Mouse (Mus musculus): ENCODE results near the gene Gm42742. TPM values are rescaled to one million over a fixed set of nuclear protein-coding genes. Genes with fewer than 3 reads are reported as not detected.
A peak's percentile ranks its signal among the peaks of the same experiment; 100 is the strongest.

Gene Gm42742
- total and polyA plus RNA-seq, 3 experiments: 13.8 to 27.2 TPM; not detected in 1

DNA sequence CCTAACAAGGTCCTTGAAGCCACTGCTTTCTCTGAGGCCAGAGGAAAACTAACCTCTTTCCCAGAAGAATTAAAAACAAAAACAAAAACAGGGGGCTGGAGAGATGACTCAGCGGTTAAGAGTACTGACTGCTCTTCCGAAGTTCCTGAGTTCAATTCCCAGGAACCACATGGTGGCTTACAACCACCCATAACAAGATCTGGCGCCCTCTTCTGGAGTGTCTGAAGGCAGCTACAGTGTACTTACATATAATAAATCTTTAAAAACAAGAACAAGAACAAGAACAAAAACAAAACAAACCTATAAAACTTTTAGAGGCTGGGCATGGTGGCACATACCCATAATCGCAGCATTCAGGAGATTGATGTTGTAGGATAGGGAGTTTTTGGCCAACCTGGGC lies 24.4 kb downstream of the Gm42742 start:
- Histone ChIP-seq H3K79me2 (ENCODE audit: control insufficient read depth, insufficient read depth, low read length, poor library complexity) (no peaks in the 10 kb centered on the region), H3K27ac (ENCODE audit: control insufficient read depth, low read depth, low read length) (no peak overlapping the region), H3K9ac (ENCODE audit: control insufficient read depth, low read depth, low read length, poor library complexity, severe bottlenecking) (no peak overlapping the region), H3K36me3 (ENCODE audit: control insufficient read depth in 1 of 2, insufficient read depth in 2 of 2, low read length in 2 of 2) (no peaks in the 10 kb centered on the region; a peak in 2 of 4 replicates), H3K4me3 (ENCODE audit: control insufficient read depth in 1 of 2, insufficient read depth in 1 of 2, low read depth in 2 of 2, low read length in 2 of 2) (no peak overlapping the region), H3K27me3 (ENCODE audit: control insufficient read depth in 1 of 2, insufficient read depth in 2 of 2, low read length in 2 of 2) (no peaks in the 10 kb centered on the region), H3K9me3 (replicated peaks; ENCODE audit: insufficient read depth, low read length) (no peaks in the 10 kb centered on the region), H3K4me1 (ENCODE audit: control insufficient read depth in 1 of 2, insufficient read depth in 2 of 2, low read length in 2 of 2) (no peaks in the 10 kb centered on the region)
- no peak for TF ChIP-seq GATA1 (IDR thresholded peaks at IDR 0.05; ENCODE audit: low read depth, low read length)
- no peak for TF ChIP-seq TAL1 (IDR thresholded peaks at IDR 0.05; ENCODE audit: low read length)
- no peak for TF ChIP-seq UBTF (IDR thresholded peaks at IDR 0.05; ENCODE audit: borderline replicate concordance, insufficient read depth, low read depth, low read length)
- TF ChIP-seq RAD21 (IDR thresholded peaks at IDR 0.05; ENCODE audit: low read depth, low read length): peak; percentile 34
- no peak for TF ChIP-seq SIN3A (IDR thresholded peaks at IDR 0.05; ENCODE audit: low read length)
- peak; percentile 38; the same call in 1 of the 2 replicates for TF ChIP-seq ZC3H11A (IDR thresholded peaks at IDR 0.05; ENCODE audit: low read depth, low read length)
- no peak for TF ChIP-seq TCF12 (IDR thresholded peaks at IDR 0.05; ENCODE audit: low read depth, low read length)
- no peak for TF ChIP-seq ZKSCAN1 (IDR thresholded peaks at IDR 0.05; ENCODE audit: low read depth, low read length)
- TF ChIP-seq MYC (IDR thresholded peaks at IDR 0.05; ENCODE audit: low read depth, low read length): 0 out of 2 replicates have a peak, but pooled peaks have one; percentile 28
- no peak for TF ChIP-seq BHLHE40 (IDR thresholded peaks at IDR 0.05; ENCODE audit: borderline replicate concordance, low read depth, low read length)
- no peak for TF ChIP-seq GABPA (IDR thresholded peaks at IDR 0.05; ENCODE audit: low read depth, low read length)
- no peak for TF ChIP-seq HCFC1 (IDR thresholded peaks at IDR 0.05; ENCODE audit: low read depth, low read length)
- no peak for TF ChIP-seq MAX (IDR thresholded peaks at IDR 0.05; ENCODE audit: low read length)
- TF ChIP-seq KAT2A (conservative IDR thresholded peaks at IDR 0.05; ENCODE audit: low read depth, low read length): no peak
- TF ChIP-seq ZNF384 (IDR thresholded peaks at IDR 0.05; ENCODE audit: low read depth, low read length): no peak
- no peak for TF ChIP-seq ELF1 (IDR thresholded peaks at IDR 0.05; ENCODE audit: low read depth, low read length)
- no peak for TF ChIP-seq CHD1 (IDR thresholded peaks at IDR 0.05; ENCODE audit: low read depth, low read length)
- no peak for TF ChIP-seq USF1 (IDR thresholded peaks at IDR 0.05; ENCODE audit: low read depth, low read length)
- TF ChIP-seq NELFE (IDR thresholded peaks at IDR 0.05; ENCODE audit: low read depth, low read length): no peak
- peak; percentile 65 for TF ChIP-seq SMC3 (IDR thresholded peaks at IDR 0.05; ENCODE audit: low read depth, low read length)
- TF ChIP-seq JUND (IDR thresholded peaks at IDR 0.05; ENCODE audit: low read depth, low read length): no peak
- no peak for TF ChIP-seq POLR2A (IDR thresholded peaks at IDR 0.05; ENCODE audit: control insufficient read depth in 1 of 2, insufficient read depth in 1 of 2, low read depth in 1 of 2, low read length in 2 of 2, poor library complexity in 1 of 2)
- TF ChIP-seq ETS1 (IDR thresholded peaks at IDR 0.05; ENCODE audit: low read depth, low read length): no peak
- TF ChIP-seq ZMIZ1 (IDR thresholded peaks at IDR 0.05; ENCODE audit: low read depth, low read length): no peak
- TF ChIP-seq NRF1 (IDR thresholded peaks at IDR 0.05; ENCODE audit: insufficient read depth, low read depth, low read length, poor library complexity, severe bottlenecking): no peak
- TF ChIP-seq TBP (IDR thresholded peaks at IDR 0.05; ENCODE audit: low read depth, low read length): no peak
- TF ChIP-seq POLR2AphosphoS2 (IDR thresholded peaks at IDR 0.05; ENCODE audit: low read length): no peak
- no peak for TF ChIP-seq POLR2AphosphoS5 (IDR thresholded peaks at IDR 0.05; ENCODE audit: borderline replicate concordance, low read depth, low read length)
- TF ChIP-seq CTCF (IDR thresholded peaks at IDR 0.05 in 2 of 3, conservative IDR thresholded peaks at IDR 0.05 in 1 of 3; ENCODE audit: control insufficient read depth in 1 of 3, insufficient read depth in 1 of 3, low read depth in 2 of 3, low read length in 3 of 3, poor library complexity in 1 of 3, severe bottlenecking in 1 of 3): peak; percentile 14 to 50 (median 27); a peak in 4 of 6 replicates
- TF ChIP-seq MEF2A (IDR thresholded peaks at IDR 0.05; ENCODE audit: extremely low read depth, insufficient replicate concordance, low read depth, low read length, poor library complexity, severe bottlenecking): no peak
- no peak for TF ChIP-seq RCOR1 (IDR thresholded peaks at IDR 0.05; ENCODE audit: low read depth, low read length)
- DNase-seq (ENCODE audit: low read depth, low spot score): peak; percentile 43

Measured in MEL (cell line).